Mouse (Mus musculus): ENCODE data around the gene Pepd.

Pepd gene

DNA sequence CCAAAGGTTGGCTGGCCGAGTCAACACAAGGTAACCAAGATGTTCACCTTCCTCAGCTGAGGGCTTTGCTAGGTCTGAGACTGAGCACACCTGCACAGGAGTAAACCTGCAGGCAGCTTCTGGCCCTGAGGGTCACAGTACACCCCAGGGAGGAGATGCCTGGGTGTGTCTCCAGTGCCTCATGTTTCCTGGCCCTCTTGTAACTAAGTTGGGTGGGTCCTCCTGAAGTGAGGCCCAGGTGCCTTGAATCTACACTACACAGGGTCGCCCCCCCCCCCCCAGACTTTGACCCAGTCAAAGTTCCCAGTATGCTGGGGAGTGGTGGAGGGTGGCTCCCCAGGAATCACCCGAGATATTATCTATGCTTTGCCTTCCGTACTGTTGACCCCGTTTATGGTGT, 117.0 kb downstream of the Pepd start:
- DNase-seq = no peak

DNA sequence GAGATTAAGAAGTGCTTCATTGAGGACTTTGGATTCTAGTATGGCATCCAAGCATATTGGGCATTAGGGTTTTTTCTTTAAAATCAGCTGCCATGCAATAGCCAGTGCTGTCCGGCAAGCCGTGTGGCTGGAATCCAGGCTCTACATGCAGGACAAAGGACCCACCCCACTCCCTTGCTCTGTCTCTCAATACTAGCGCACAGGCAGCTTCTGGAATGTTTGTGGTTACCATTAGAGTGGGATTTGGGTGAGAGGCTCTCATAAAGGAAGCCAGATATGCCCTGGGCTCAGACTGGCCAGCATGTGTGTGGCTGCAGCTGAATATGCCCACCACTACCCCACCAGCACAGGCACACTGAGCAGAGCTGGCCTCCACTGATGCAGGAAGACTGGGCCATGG, 117.5 kb downstream of the Pepd start:
- DNase-seq = no peak

- DNase-seq = no peak
Observed at GRCm38 (mm10) chr7:35030567-35030966, 118.4 kb downstream of the Pepd start.

GRCm38 (mm10) chr7:35035141-35035553, 123.0 kb downstream of the Pepd start:
- peak; percentile 46 for DNase-seq

GRCm38 (mm10) chr7:35035565-35035964, 123.4 kb downstream of the Pepd start:
- no peak for DNase-seq

DNA sequence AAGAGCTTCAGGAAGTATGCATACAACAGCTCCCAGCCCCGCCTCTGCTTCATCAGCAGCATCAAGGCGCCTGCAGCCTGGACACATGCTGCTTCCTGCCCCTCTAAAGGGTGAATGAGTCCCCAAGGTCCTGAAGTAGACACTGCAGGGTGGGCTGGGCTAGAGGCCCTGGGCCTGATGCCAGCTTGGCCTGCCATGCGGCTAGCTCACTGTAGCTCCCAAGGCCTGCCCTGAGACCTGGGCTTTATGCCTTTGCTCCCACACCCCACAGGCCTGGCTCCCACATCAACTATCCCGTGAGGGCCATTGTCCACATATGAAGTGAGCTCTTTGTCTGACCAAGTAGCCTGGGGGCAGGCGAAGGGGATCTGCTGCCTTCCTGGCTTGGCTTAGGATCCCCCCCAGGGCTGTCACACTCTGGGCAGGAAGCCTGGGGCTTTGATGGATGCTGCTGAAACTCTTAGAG, 124.1 kb downstream of the Pepd start:
- DNase-seq = peak; percentile 39

DNA sequence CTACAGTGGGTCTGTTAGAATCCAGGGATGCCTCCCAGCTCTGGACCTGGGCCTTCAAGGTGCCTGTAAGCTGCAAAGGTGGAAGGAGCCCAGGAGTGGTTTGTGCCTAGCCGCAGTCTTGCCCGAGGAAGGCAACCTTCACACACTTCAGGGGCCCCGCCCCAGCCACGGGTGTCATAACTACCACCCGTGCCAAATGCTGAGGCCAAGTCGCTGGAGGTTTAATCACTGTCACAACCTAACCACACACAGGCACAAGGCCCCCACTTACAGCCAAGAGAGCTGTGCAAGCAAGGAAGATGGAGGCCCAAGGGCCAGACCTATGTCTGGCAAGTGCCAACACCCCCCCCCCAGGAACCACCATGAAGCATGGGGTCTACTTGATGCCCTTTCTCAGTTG, 125.2 kb downstream of the Pepd start:
- DNase-seq = no peak

DNA sequence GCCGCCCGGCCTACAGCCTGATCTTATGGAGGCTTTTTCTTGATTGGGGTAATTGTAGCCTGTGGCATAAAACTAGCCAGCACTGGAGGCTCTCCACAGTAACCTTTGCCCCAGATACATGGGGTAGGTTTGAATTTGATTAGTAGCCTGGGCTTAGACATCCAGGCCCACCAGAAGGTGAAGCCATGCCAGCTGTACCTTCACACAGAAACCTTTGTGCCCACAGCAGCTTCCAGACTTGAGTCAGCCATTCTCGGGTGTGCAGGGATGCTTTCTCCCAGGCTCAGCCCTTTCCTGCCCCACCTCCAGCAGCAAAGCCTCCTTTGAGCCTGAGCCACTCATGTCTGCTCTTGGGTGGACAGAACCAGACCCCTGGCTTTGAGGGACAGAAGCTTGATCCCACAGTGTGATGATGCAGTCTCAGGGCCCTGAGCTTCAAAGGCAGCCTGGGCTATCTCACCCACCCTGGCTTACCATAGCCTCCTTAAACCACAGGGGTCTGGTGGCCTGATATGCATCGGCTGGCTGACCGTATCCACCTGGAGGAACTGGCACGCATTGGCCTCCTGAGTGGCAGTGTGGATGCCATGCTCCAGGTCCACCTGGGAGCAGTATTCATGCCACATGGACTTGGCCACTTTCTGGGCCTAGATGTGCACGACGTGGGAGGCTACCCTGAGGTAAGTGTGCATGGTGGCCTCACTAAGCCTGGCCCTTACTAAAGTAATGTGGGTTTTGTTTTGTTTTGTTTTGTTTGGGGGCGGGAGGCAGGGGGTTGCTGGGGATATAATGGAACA, 128.2 kb downstream of the Pepd start:
- DNase-seq = peak; percentile 38

DNA sequence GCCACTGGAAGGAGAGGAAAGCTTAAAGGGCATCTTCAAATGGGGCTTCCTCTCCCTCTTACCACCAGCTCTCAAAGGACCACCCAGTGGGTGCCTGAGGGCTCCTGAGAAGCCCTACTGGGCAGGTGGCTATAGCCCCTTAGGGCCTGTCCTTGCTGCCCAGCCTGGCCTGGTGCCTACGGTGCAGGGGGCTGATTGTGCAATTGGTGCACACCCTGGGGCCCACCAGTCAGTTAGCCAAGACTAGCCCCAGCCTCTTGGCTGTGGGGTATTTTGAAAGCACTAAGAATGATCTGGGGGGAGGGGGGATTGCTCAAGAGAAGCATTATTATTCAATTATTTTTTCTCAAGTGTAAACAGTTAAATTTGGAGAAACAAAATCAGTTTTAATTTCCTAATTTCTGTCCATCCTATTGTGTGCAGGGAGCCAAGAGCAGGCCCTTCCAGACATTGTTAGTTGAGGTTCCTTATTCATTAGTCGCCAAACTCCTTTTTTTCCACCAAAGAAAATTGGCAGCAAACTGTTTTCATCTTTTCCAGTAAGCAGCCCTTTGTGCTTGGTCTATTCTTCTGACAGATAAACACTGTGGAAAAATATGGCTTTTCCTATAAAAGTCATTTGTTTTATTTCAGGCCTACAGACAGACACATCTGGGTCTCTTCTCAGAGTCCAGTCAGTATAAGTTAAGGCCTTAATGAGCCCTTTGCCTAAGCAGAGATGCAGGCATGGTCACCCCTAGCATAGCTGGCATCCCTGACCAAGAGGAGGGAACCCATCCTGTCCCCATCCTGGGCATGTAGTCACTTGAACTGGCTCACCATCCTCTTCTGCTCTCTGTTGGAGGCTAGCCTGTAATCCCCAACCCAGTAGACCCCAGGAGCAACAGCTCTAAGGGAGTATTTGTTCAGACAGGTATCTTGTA, 129.4 kb downstream of the Pepd start:
- no peak for DNase-seq

DNA sequence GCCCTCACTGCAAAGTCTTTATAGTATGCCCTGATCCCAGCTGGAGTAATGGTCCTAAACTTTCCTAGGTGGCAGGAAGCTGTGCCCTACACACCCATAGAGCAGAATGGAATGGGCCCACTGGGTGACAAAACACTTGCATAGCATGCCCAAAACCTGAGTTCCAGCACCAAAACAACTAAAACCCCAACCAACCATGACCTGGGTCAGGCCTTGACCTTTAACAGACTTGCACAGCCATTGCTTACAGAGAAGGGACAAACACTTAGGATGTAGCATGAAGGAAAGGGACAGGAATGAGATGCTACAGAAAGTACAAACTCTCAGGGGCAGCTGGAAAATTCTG, 130.0 kb downstream of the Pepd start:
- no peak for DNase-seq

- DNase-seq = peak; percentile 48
Observed at GRCm38 (mm10) chr7:35042759-35043217, 130.6 kb downstream of the Pepd start.

GRCm38 (mm10) chr7:35043266-35043817, 131.2 kb downstream of the Pepd start:
- DNase-seq = no peak

- no peak for DNase-seq
Observed at GRCm38 (mm10) chr7:35044719-35045118, 132.5 kb downstream of the Pepd start.

DNA sequence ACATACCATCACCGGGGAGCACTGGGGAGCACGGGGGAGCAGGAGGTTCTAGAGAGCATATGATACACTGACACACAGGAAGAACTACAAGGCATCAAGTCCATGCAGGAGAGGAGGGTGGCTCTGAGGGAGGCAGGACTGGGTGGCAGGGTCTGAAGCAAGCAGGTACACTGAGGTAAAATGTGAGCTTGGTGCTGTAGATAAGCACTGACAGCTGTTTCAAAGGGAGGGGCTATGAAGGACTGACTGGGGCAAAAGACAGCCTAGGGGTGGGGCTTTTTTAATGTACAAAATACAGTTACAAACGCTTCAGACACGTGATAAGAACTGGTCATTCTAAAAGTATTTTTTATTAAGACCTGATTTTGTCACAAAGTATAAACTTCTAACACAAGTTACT, 133.9 kb downstream of the Pepd start:
- no peak for DNase-seq

DNA sequence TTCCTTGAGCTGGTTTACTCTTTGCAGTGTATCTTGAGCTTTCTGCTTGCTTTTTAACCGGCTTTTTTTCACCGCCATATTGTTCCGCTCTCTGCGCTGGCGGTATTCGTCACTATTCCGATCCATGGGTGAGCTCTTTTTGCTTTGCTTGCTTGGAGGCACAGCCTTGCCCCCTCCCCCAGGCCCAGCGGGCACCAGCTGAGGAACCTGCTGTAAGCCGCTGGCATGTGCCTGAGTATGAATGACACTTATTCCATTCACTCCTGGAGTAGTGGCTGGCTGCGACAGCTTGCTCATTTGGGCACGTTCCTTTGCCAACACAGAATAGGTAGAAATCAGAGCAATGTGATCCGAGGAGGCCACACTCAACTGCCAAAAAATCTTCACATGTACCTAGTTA, 138.4 kb downstream of the Pepd start:
- no peak for DNase-seq

GRCm38 (mm10) chr7:35053161-35053560, 141.0 kb downstream of the Pepd start:
- DNase-seq = no peak

- DNase-seq = no peak
Observed at GRCm38 (mm10) chr7:35054286-35054685, 142.1 kb downstream of the Pepd start.

GRCm38 (mm10) chr7:35054977-35055618, 142.9 kb downstream of the Pepd start:
- no peak for DNase-seq

DNA sequence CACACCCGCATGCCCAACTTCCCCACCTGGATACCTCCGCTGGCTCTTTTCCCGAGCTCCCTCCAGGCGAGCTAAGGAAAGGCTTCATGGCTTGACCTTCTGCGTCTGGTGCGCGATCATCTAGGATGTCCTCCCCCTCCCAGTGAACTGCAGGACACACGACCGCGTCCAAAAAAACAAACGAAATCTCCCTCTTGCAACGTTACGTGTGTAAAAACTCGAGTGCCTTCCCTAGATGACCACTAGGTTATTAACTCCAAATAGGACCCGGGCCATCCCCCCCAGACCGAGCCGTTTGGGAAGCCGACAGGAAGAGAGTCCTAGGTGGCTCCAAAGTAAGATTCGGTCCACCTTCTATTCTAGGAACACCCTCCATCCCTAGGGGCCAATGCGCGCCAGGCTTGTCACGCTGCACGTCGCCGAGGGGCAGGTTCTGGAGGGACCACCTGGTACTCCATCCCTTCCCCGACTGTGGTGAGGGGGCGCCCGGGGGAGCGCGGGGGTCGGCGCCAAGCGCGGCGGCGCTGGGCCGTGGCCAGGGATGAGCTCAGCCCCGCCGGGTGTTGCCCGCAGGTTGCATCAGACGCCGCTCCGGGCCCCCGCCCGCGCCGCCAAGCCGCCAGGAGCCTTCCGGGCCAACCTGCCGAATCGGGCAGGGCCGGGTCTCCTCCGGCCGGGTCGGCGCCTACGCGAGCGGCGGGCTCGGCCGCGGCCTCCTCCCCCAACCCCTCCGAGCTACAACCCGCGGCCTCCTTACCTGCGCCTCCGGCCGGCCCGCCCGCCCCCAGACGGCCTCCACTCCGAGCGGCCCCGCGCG, 143.6 kb downstream of the Pepd start:
- peak; percentile 57 for DNase-seq

GRCm38 (mm10) chr7:35056436-35056864, 144.3 kb downstream of the Pepd start, which contains the start of gene Cebpg:
Gene Cebpg, minus strand, starts transcription at chr7:35056573.
- DNase-seq = peak; percentile 97

- DNase-seq = no peak
Observed at GRCm38 (mm10) chr7:35056999-35057398, 144.8 kb downstream of the Pepd start.

DNA sequence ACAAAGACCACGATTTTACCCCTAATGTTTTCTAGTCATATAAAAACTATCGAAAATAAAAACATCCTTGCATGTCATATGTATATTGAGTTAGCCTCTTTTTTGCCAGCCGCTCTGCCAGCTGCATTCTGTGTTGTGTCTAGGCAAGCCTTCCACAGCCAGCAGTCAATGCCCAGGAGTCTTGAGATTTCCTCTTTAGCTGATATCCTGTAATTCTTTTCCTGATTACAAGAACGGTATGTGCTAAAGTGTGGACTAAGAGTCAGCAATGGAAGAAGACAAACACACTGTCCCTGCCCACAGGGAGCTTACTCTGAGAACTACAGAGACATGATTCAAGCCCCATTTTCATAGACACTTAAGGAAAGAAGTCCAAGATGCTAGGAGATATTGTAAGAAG, 145.4 kb downstream of the Pepd start:
- DNase-seq = no peak

Data from kidney, adult 11 months (tissue).